Mouse (Mus musculus) bone marrow macrophage, adult 2 months (primary cell): Measurements from ENCODE around the gene Arhgef40.
A peak's percentile ranks its signal among the peaks of the same experiment; 100 is the strongest.

Experiments used
- CTCF ChIP-seq: IDR thresholded peaks from 2 replicates; pipeline ENCODE4 v1.5.1; 2012; ENCODE audit warnings: low read depth, mild to moderate bottlenecking, low read length, moderate library complexity
- POLR2A ChIP-seq: IDR thresholded peaks from 2 replicates; pipeline ENCODE4 v1.6.1; 2012; ENCODE audit warnings: mild to moderate bottlenecking, low read depth, low read length, borderline replicate concordance

GRCm38 (mm10) chr14:52022709-52023459 lies 38.4 kb downstream of the Arhgef40 start:
- TF ChIP-seq POLR2A: no peak
- peak; percentile 49; the same call in 1 of the 2 replicates for TF ChIP-seq CTCF
